Mouse (Mus musculus): ENCODE data around the gene Plcxd3. TPM values are rescaled to one million over a fixed set of nuclear protein-coding genes. Genes with fewer than 3 reads are reported as not detected.
"Not testable (repeated sequence)": the region's sequence is repeated elsewhere in the genome, so short reads cannot be mapped to it uniquely, and the experiment has no call there.

The Plcxd3 gene
- polyA plus RNA-seq, 1 experiment from 2014 or later: 24.3 TPM

GRCm38 (mm10) chr15:4595521-4595920, 220.2 kb downstream of the Plcxd3 start:
- H3K4me1 ChIP-seq; H3K27ac ChIP-seq; H3K4me2 ChIP-seq; H3K36me3 ChIP-seq (replicated peaks); ATAC-seq (ENCODE audit: low FRiP score); H3K27me3 ChIP-seq; H3K9ac ChIP-seq; H3K4me3 ChIP-seq (replicated peaks); H3K9me3 ChIP-seq: not testable (repeated sequence)
- 94% methylated on average over 8 of the region's 8 CpGs for WGBS

- WGBS: 92% methylated on average over 8 of the region's 8 CpGs
- not testable (repeated sequence) for H3K27me3 ChIP-seq; H3K27ac ChIP-seq; H3K9ac ChIP-seq; H3K36me3 ChIP-seq (replicated peaks); H3K9me3 ChIP-seq; H3K4me3 ChIP-seq (replicated peaks); ATAC-seq (ENCODE audit: low FRiP score); H3K4me1 ChIP-seq; H3K4me2 ChIP-seq
These were observed 223.4 kb downstream of the Plcxd3 start for GRCm38 (mm10) chr15:4598661-4599060.

DNA sequence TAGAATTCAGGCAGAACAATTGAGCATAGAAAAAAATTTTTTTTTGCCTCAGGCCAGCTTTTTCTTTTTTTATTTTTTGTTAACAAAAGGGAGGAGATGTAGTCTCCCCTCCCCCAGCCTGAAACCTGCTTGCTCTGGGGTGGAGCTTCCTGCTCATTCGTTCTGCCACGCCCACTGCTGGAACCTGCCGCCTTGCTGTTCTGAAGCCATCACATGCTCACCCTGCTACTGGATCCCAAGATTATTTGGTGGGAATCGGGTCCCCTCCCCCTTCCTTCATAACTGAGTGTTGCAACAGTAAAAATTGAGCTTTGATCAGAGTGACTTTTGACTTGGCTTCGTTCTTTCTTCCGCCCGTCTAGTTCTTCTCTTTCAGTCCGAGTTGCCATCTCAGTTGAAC, 224.0 kb downstream of the Plcxd3 start:
- not testable (repeated sequence) for H3K4me3 ChIP-seq (replicated peaks); H3K27me3 ChIP-seq; H3K36me3 ChIP-seq (replicated peaks); H3K4me1 ChIP-seq; ATAC-seq (ENCODE audit: low FRiP score); H3K27ac ChIP-seq; H3K9me3 ChIP-seq; H3K4me2 ChIP-seq; H3K9ac ChIP-seq
- 90% methylated on average over 8 of the region's 8 CpGs for WGBS

DNA sequence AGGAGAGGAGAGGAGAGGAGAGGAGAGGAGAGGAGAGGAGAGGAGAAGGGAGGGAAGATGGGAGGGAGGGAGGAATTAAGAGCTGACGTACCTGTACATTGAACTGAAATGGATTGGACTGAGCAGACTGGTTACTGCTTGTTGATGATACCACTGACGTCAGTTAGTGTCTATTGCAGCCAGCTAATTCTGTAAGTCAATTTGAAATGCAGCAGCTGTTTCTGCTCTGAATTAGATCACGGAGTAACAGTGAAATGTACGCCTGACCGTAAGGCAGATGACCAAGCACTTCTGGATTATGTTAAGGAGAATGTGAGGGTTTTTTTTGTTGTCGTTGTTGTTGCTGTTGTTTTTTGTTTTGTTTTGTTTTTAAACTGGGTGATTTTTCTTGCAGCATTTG, 230.3 kb downstream of the Plcxd3 start:
- Histone ChIP-seq H3K4me2 (no peak overlapping the region), H3K27ac (no peak overlapping the region), H3K27me3 (no peaks in the 10 kb centered on the region), H3K4me1 (no peaks in the 10 kb centered on the region), H3K4me3 (replicated peaks) (no peak overlapping the region), H3K36me3 (replicated peaks) (no peaks in the 10 kb centered on the region), H3K9me3 (no peaks in the 10 kb centered on the region), H3K9ac (no peak overlapping the region)
- ATAC-seq (ENCODE audit: low FRiP score): no peak
- WGBS: 82% methylated on average over 6 of the region's 6 CpGs
